ENCODE assay signal across 9 mouse cellular contexts in the genomic region with DNA sequence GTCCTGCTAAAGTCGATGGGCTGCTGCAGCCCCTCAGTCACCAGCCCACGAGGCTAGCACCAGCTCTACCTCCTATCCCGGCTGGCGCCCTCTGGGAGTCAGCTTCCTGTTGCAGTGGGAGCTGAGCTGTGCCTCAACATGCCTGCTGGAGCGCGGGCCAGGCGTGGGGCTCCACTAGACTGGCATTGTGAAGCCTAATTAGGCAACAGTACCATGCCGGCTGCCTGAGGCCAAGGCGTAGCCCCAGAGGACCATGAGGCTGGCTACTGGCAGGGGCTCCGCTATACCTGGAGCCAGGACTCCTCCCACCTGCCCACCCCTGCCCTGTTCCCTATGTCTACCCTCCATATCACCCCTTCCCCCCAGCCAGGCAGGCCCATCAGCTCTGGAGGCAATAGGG. TPM values are rescaled to one million over a fixed set of nuclear protein-coding genes. Genes with fewer than 3 reads are reported as not detected.
DNase-seq lines count a peak whose midpoint lies in the region; ATAC-seq lines count a peak whose summit lies in the region.
"Had no signal": no experiment of that assay in that cellular context is flagged by ENCODE, and none has a peak within 500 bp of the region (broad histone marks: within the 10 kb centered on the region; RNA-seq: fewer than 3 reads in every experiment).

A gene (minus strand): TSS at position 61 of the 400 bp plus-strand sequence.

- ATAC-seq in limb, embryonic 12.5 days (ENCODE audit: insufficient number of reproducible peaks, insufficient read depth, low FRiP score, low TSS enrichment, low read depth) = no peak

- no peaks in the 10 kb centered on the region for H3K9me3 ChIP-seq in limb, embryonic 12.5 days

- peak; percentile 58 to 69 for DNase-seq in cerebellum, postnatal 10 days
- DNase-seq in cerebellum, adult 8-10 months = no peak
- peak; percentile 74 for DNase-seq in urinary bladder, postnatal 14 days (ENCODE audit: low spot score)
- no peak for DNase-seq in urinary bladder, postnatal 10 days (ENCODE audit: low spot score)
- no peak for DNase-seq in gastrocnemius, postnatal 25 days
- DNase-seq in cerebellum, adult 9-10 months = no peak
- DNase-seq in kidney, postnatal 4 days = no peak
- DNase-seq: cerebellum, adult 11-12 months had no signal

- 64% methylated on average over 10 of the region's 10 CpGs for WGBS in limb, embryonic 12.5 days

- no peaks in the 10 kb centered on the region for H3K36me3 ChIP-seq in limb, embryonic 12.5 days

- peak within 1 kb of the TSS; percentile 0; the same call in 1 of the 2 replicates for H3K4me2 ChIP-seq in limb, embryonic 12.5 days

- peaks cover 20% of the 10 kb centered on the region for H3K4me1 ChIP-seq in limb, embryonic 12.5 days (replicated peaks)

- H3K27me3 ChIP-seq in limb, embryonic 12.5 days = peaks cover 34% of the 10 kb centered on the region

- peak within 1 kb of the TSS; percentile 67 for H3K27ac ChIP-seq in limb, embryonic 12.5 days

- no peak within 1 kb of the TSS for H3K4me3 ChIP-seq in limb, embryonic 12.5 days (replicated peaks)

- H3K9ac ChIP-seq in limb, embryonic 12.5 days (replicated peaks) = peak within 1 kb of the TSS; percentile 18

RNA-seq across cellular contexts. Expression of the gene that starts here (rescaled TPM):
- 2.3 and 3.4 TPM in 2 replicates for polyA plus RNA-seq in limb, embryonic 12.5 days (2016; fragmentation: Nextera tagmentation; extraction: Ambion mirVana)
- total RNA-seq in gastrocnemius, postnatal 25 days (2021) = under 1 TPM; 0.05 to 0.21 TPM

Comparison
In these comparisons a context has a peak if more than half of its experiments do, and no peak if none do; other contexts are left out.
1. DNase-seq: peak in cerebellum, postnatal 10 days (2 of 2) and urinary bladder, postnatal 14 days (single experiment); none in cerebellum, adult 8-10 months (single experiment), urinary bladder, postnatal 10 days (single experiment), gastrocnemius, postnatal 25 days (single experiment), cerebellum, adult 9-10 months (single experiment) and kidney, postnatal 4 days (0 of 2).